Mouse (Mus musculus) cerebellum, adult 2 months (tissue): ENCODE measurements around the gene Troap.

Experiments used
- CTCF ChIP-seq: fragments of 200-500 bp; IDR thresholded peaks from 2 replicates; pipeline ENCODE4 v1.5.1; 2011; ENCODE audit warnings: low read depth, mild to moderate bottlenecking, control low read depth, low read length, moderate library complexity, borderline replicate concordance; ENCODE audit not compliant: insufficient read depth
- POLR2A ChIP-seq: fragments of 200-500 bp; IDR thresholded peaks from 2 replicates; pipeline ENCODE4 v1.6.1; 2011; ENCODE audit warnings: low read length, control low read depth, borderline replicate concordance; ENCODE audit not compliant: insufficient read depth

GRCm38 (mm10) chr15:99096831-99097500 is 22.6 kb downstream of the Troap start:
- no peak for TF ChIP-seq CTCF
- no peak for TF ChIP-seq POLR2A
